Mouse (Mus musculus): ENCODE measurements around the gene Fcrl1. TPM values are rescaled to one million over a fixed set of nuclear protein-coding genes. Genes with fewer than 3 reads are reported as not detected.
"Not testable (repeated sequence)": the region's sequence is repeated elsewhere in the genome, so short reads cannot be mapped to it uniquely, and the experiment has no call there.

Gene Fcrl1
- polyA plus RNA-seq (2015; fragmentation: Nextera tagmentation; extraction: Ambion mirVana) = 0.39 and 0.52 TPM in 2 replicates

- H3K9me3 ChIP-seq (ENCODE audit: control insufficient read depth, low read length) = no peaks in the 10 kb centered on the region
- no peak for DNase-seq (ENCODE audit: low spot score)
- no peak within 1 kb of the TSS for H3K4me3 ChIP-seq (ENCODE audit: low read depth, low read length)
- H3K4me1 ChIP-seq (replicated peaks; ENCODE audit: control insufficient read depth, insufficient read depth) = no peaks in the 10 kb centered on the region
- ATAC-seq (ENCODE audit: low FRiP score, low TSS enrichment) = no peak
- no peak for TF ChIP-seq CTCF (IDR thresholded peaks at IDR 0.05; ENCODE audit: low read depth)
- TF ChIP-seq EP300 (optimal IDR thresholded peaks at IDR 0.05) = no peak
- 65% methylated on average over 18 of the region's 18 CpGs for whole genome bisulfite sequencing
- no peaks in the 10 kb centered on the region for H3K36me3 ChIP-seq (ENCODE audit: control insufficient read depth, insufficient read depth, low read length)
- H3K9ac ChIP-seq (ENCODE audit: low read length) = no peak within 1 kb of the TSS
- no peak within 1 kb of the TSS for H3K4me2 ChIP-seq (replicated peaks; ENCODE audit: low read depth)
- H3K27ac ChIP-seq (replicated peaks) = no peak within 1 kb of the TSS
- no peaks in the 10 kb centered on the region for H3K27me3 ChIP-seq (ENCODE audit: control insufficient read depth, insufficient read depth, low read length)
These were observed at the start of gene Fcrl1 for GRCm38 (mm10) chr3:87376195-87377165. Gene Fcrl1 (plus strand): TSS chr3:87376387.

DNA sequence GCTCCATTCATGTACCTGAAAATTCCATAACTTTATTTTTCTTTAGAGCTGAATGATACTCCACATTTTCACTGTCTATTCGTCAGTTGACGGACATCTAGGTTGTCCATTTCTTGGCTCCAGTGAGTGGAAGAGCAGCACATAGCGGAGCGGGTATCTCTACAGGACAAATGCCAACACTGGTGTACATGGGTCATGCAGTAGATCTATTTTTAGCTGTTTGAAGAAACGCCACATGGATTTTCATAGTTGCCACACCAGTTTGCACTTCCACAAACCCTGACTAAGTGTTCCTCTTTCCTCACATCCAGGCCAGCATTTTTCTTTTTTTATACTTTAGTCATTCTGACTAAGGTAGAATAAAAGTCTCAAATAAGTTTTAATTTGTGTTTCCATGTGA lies 38.3 kb upstream of the Fcrl1 start:
- ATAC-seq (ENCODE audit: low FRiP score, low TSS enrichment) = no peak
- no peaks in the 10 kb centered on the region for H3K4me1 ChIP-seq (replicated peaks; ENCODE audit: control insufficient read depth, insufficient read depth)
- no peak for DNase-seq (ENCODE audit: low spot score)

GRCm38 (mm10) chr3:87350992-87351391 lies 25.2 kb upstream of the Fcrl1 start:
- 82% methylated on average over 2 of the region's 2 CpGs for WGBS
- H3K36me3 ChIP-seq (ENCODE audit: control insufficient read depth, insufficient read depth, low read length); H3K27me3 ChIP-seq (ENCODE audit: control insufficient read depth, insufficient read depth, low read length); H3K27ac ChIP-seq (replicated peaks); H3K4me1 ChIP-seq (replicated peaks; ENCODE audit: control insufficient read depth, insufficient read depth); ATAC-seq (ENCODE audit: low FRiP score, low TSS enrichment); H3K9ac ChIP-seq (ENCODE audit: low read length); DNase-seq (ENCODE audit: low spot score); H3K9me3 ChIP-seq (ENCODE audit: control insufficient read depth, low read length); H3K4me3 ChIP-seq (ENCODE audit: low read depth, low read length); H3K4me2 ChIP-seq (replicated peaks; ENCODE audit: low read depth): not testable (repeated sequence)

More for the DNA sequence above, 38.3 kb upstream of the Fcrl1 start:
- Histone ChIP-seq H3K9me3 (ENCODE audit: control insufficient read depth, low read length) (no peaks in the 10 kb centered on the region), H3K27me3 (ENCODE audit: control insufficient read depth, insufficient read depth, low read length) (no peaks in the 10 kb centered on the region), H3K27ac (replicated peaks) (no peak overlapping the region), H3K36me3 (ENCODE audit: control insufficient read depth, insufficient read depth, low read length) (no peaks in the 10 kb centered on the region), H3K4me2 (replicated peaks; ENCODE audit: low read depth) (no peak overlapping the region), H3K4me3 (ENCODE audit: low read depth, low read length) (no peak overlapping the region), H3K9ac (ENCODE audit: low read length) (no peak overlapping the region)
- 77% methylated on average over 5 of the region's 5 CpGs for WGBS
- TF ChIP-seq CTCF (IDR thresholded peaks at IDR 0.05; ENCODE audit: low read depth) (no peak), EP300 (optimal IDR thresholded peaks at IDR 0.05) (no peak)

DNA sequence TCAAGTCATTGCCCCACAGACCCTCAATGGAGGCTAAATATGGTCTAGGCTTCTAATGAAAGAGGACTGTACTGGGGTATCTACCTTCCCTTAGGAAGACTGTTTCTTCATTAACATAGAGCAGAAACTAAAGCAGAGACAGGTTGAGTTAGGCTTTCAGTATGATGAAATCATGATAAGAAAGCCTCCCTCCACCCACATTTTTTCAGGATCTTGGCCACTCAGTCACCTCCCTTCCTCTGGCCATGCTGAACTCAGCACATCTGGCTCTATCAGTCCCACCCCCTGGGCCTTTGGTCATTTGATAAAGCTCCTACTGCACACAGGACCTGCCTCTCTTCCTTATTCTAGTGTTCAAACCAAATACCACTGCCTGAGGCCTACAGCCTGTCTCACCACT lies 18.6 kb upstream of the Fcrl1 start, which contains the start of gene Cd5l:
Cd5l (plus strand) TSS at position 301 of the 400 bp plus-strand sequence.
- TF ChIP-seq EP300 (optimal IDR thresholded peaks at IDR 0.05) (no peak), CTCF (IDR thresholded peaks at IDR 0.05; ENCODE audit: low read depth) (no peak)
- Histone ChIP-seq H3K27me3 (ENCODE audit: control insufficient read depth, insufficient read depth, low read length) (no peaks in the 10 kb centered on the region), H3K4me2 (replicated peaks; ENCODE audit: low read depth) (no peak within 1 kb of the TSS), H3K9ac (ENCODE audit: low read length) (no peak within 1 kb of the TSS), H3K4me1 (replicated peaks; ENCODE audit: control insufficient read depth, insufficient read depth) (no peaks in the 10 kb centered on the region), H3K36me3 (ENCODE audit: control insufficient read depth, insufficient read depth, low read length) (no peaks in the 10 kb centered on the region), H3K4me3 (ENCODE audit: low read depth, low read length) (no peak within 1 kb of the TSS), H3K27ac (replicated peaks) (no peak within 1 kb of the TSS), H3K9me3 (ENCODE audit: control insufficient read depth, low read length) (no peaks in the 10 kb centered on the region)
- DNase-seq (ENCODE audit: low spot score) (no peak), ATAC-seq (ENCODE audit: low FRiP score, low TSS enrichment) (no peak)

DNA sequence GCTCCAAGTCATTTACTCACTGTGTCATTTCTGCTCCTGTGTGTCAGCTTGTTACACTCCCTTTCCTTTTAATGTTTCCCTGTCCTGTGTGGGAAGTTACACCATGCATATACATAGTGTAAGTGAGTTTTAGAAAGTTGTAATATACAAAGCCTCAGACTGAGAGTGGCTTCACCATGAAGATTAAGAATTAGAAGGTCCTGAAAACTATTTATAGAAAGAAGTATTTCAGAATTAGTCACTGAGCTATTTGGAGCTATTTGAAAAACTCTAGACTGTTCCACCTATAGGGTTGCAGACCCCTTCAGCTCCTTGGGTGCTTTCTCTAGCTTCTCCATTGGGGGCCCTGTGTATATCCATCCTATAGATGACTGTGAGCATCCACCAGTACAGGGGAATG lies 17.0 kb upstream of the Fcrl1 start:
- Histone ChIP-seq H3K4me2 (replicated peaks; ENCODE audit: low read depth) (no peak overlapping the region), H3K9ac (ENCODE audit: low read length) (no peak overlapping the region), H3K4me3 (ENCODE audit: low read depth, low read length) (no peak overlapping the region), H3K27me3 (ENCODE audit: control insufficient read depth, insufficient read depth, low read length) (no peaks in the 10 kb centered on the region), H3K9me3 (ENCODE audit: control insufficient read depth, low read length) (no peaks in the 10 kb centered on the region), H3K4me1 (replicated peaks; ENCODE audit: control insufficient read depth, insufficient read depth) (no peaks in the 10 kb centered on the region), H3K27ac (replicated peaks) (no peak overlapping the region), H3K36me3 (ENCODE audit: control insufficient read depth, insufficient read depth, low read length) (no peaks in the 10 kb centered on the region)
- TF ChIP-seq CTCF (IDR thresholded peaks at IDR 0.05; ENCODE audit: low read depth) = no peak
- no peak for TF ChIP-seq EP300 (optimal IDR thresholded peaks at IDR 0.05)
- DNase-seq (ENCODE audit: low spot score) (no peak), ATAC-seq (ENCODE audit: low FRiP score, low TSS enrichment) (no peak)

DNA sequence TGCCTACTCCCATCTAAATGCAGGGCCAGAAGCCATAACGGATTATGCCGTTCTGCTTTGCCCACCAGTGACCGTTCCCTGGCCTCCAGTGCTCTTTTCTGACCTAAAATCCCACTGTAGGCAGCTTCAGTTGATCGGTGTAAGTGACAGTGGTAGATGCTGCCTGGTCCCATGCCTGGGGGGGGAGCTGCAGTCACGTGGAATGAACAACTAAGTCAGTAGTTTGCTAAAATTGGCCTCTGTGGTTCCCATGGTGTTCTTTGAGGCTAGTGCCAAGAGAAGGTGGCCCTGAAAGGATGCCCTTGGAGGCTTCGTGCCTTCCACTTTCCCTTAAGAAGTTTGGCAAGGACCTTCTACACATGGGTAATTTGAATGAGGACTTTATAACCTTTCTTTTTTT lies 15.7 kb upstream of the Fcrl1 start:
- TF ChIP-seq EP300 (optimal IDR thresholded peaks at IDR 0.05) (no peak), CTCF (IDR thresholded peaks at IDR 0.05; ENCODE audit: low read depth) (no peak)
- 78% methylated on average over 6 of the region's 6 CpGs for WGBS
- H3K9me3 ChIP-seq (ENCODE audit: control insufficient read depth, low read length) = no peaks in the 10 kb centered on the region

More for the DNA sequence above, 15.7 kb upstream of the Fcrl1 start:
- no peak overlapping the region for H3K4me3 ChIP-seq (ENCODE audit: low read depth, low read length)
- no peaks in the 10 kb centered on the region for H3K4me1 ChIP-seq (replicated peaks; ENCODE audit: control insufficient read depth, insufficient read depth)
- no peak overlapping the region for H3K4me2 ChIP-seq (replicated peaks; ENCODE audit: low read depth)
- H3K9ac ChIP-seq (ENCODE audit: low read length) = no peak overlapping the region
- H3K27ac ChIP-seq (replicated peaks) = no peak overlapping the region
- no peaks in the 10 kb centered on the region for H3K27me3 ChIP-seq (ENCODE audit: control insufficient read depth, insufficient read depth, low read length)
- no peaks in the 10 kb centered on the region for H3K36me3 ChIP-seq (ENCODE audit: control insufficient read depth, insufficient read depth, low read length)
- DNase-seq (ENCODE audit: low spot score) = no peak
- no peak for ATAC-seq (ENCODE audit: low FRiP score, low TSS enrichment)
